In genomic region chr7:109562154-109562599, GRCm38 (mm10) we compare ENCODE assay signal across 13 mouse cellular contexts. TPM values are rescaled to one million over a fixed set of nuclear protein-coding genes. Genes with fewer than 3 reads are reported as not detected.
A peak's percentile ranks its signal among the peaks of the same experiment; 100 is the strongest.
DNase-seq lines count a peak whose midpoint lies in the region; ATAC-seq lines count a peak whose summit lies in the region.
"Had no signal": no experiment of that assay in that cellular context is flagged by ENCODE, and none has a peak within 500 bp of the region (broad histone marks: within the 10 kb centered on the region; RNA-seq: fewer than 3 reads in every experiment).

No protein-coding gene starts in this region.

- ATAC-seq in heart, embryonic 14.5 days (ENCODE audit: insufficient number of reproducible peaks, insufficient read depth, low FRiP score, low read depth), result no peak
- ATAC-seq in lung, embryonic 16.5 days (ENCODE audit: low read depth), result no peak
- no peak; the same call in 1 of the 2 replicates for ATAC-seq in intestine, embryonic 15.5 days
- ATAC-seq: CD4-positive, CD25-positive, alpha-beta regulatory T cell, adult 4 months had no signal

- no peak overlapping the region; the same call in 1 of the 2 replicates for H3K9ac ChIP-seq in heart, embryonic 14.5 days (ENCODE audit: low read length)
- H3K9ac ChIP-seq in lung, embryonic 16.5 days (ENCODE audit: low read length), result peak overlapping the region; percentile 5; the same call in 1 of the 2 replicates
- H3K9ac ChIP-seq in intestine, embryonic 15.5 days, result no peak overlapping the region
- H3K9ac ChIP-seq: limb, embryonic 12.5 days had no signal

- 31% methylated on average over 4 of the region's 4 CpGs for WGBS in heart, embryonic 14.5 days
- 9% methylated on average over 4 of the region's 4 CpGs for WGBS in lung, embryonic 16.5 days
- WGBS in intestine, embryonic 15.5 days, result 17% methylated on average over 4 of the region's 4 CpGs

- H3K4me2 ChIP-seq in heart, embryonic 14.5 days (ENCODE audit: low read length), result peak overlapping the region; percentile 28
- H3K4me2 ChIP-seq in lung, embryonic 16.5 days (ENCODE audit: low read depth, low read length), result peak overlapping the region; percentile 26
- H3K4me2 ChIP-seq in intestine, embryonic 15.5 days (replicated peaks), result peak overlapping the region; percentile 27; the same call in 1 of the 2 replicates
- H3K4me2 ChIP-seq: limb, embryonic 12.5 days had no signal

- H3K9me3 ChIP-seq in heart, embryonic 14.5 days (ENCODE audit: control insufficient read depth, low read length), result peaks cover 2% of the 10 kb centered on the region; the same call in 1 of the 2 replicates
- H3K9me3 ChIP-seq in lung, embryonic 16.5 days (ENCODE audit: control insufficient read depth, low read length), result no peaks in the 10 kb centered on the region
- no peaks in the 10 kb centered on the region for H3K9me3 ChIP-seq in intestine, embryonic 15.5 days
- H3K9me3 ChIP-seq: limb, embryonic 12.5 days had no signal

- H3K4me1 ChIP-seq in heart, embryonic 14.5 days (ENCODE audit: control insufficient read depth in 2 of 2, insufficient read depth in 2 of 2, low read length in 2 of 2), result peaks cover 31 to 52% of the 10 kb centered on the region in 2 experiments
- H3K4me1 ChIP-seq in lung, embryonic 16.5 days (replicated peaks; ENCODE audit: control insufficient read depth, insufficient read depth, low read length), result peaks cover 46% of the 10 kb centered on the region
- peaks cover 26% of the 10 kb centered on the region for H3K4me1 ChIP-seq in intestine, embryonic 15.5 days (replicated peaks)

- H3K27ac ChIP-seq in heart, embryonic 14.5 days (replicated peaks in 1 of 2; ENCODE audit: control insufficient read depth in 1 of 2, insufficient read depth in 1 of 2, low read depth in 2 of 2, low read length in 2 of 2), result peak overlapping the region; percentile 51 to 61; a peak in 3 of 4 replicates
- peak overlapping the region; percentile 90 for H3K27ac ChIP-seq in lung, embryonic 16.5 days (ENCODE audit: low read length)
- H3K27ac ChIP-seq in intestine, embryonic 15.5 days, result peak overlapping the region; percentile 54
- H3K27ac ChIP-seq: limb, embryonic 12.5 days had no signal

- H3K4me3 ChIP-seq in heart, embryonic 14.5 days (ENCODE audit: control insufficient read depth in 1 of 2, insufficient read depth in 1 of 2, low read depth in 1 of 2, low read length in 2 of 2), result no peak overlapping the region
- no peak overlapping the region for H3K4me3 ChIP-seq in lung, embryonic 16.5 days (ENCODE audit: low read length)
- no peak overlapping the region for H3K4me3 ChIP-seq in intestine, embryonic 15.5 days (replicated peaks)
- H3K4me3 ChIP-seq: limb, embryonic 12.5 days had no signal

- no peaks in the 10 kb centered on the region for H3K27me3 ChIP-seq in heart, embryonic 14.5 days (ENCODE audit: control insufficient read depth, insufficient read depth, low read length)
- no peaks in the 10 kb centered on the region for H3K27me3 ChIP-seq in lung, embryonic 16.5 days (ENCODE audit: control insufficient read depth, insufficient read depth, low read depth, low read length)
- no peaks in the 10 kb centered on the region for H3K27me3 ChIP-seq in intestine, embryonic 15.5 days (replicated peaks)
- H3K27me3 ChIP-seq in splenic B cell, adult 2 months (ENCODE audit: control insufficient read depth, insufficient read depth, low read length, poor library complexity, severe bottlenecking), result no peaks in the 10 kb centered on the region
- H3K27me3 ChIP-seq: limb, embryonic 12.5 days had no signal

- DNase-seq in heart, adult 11 months, result no peak
- no peak for DNase-seq in lung, postnatal 36 days
- peak; percentile 26 for DNase-seq in splenic B cell, adult 2 months (ENCODE audit: low read depth, low spot score)
- DNase-seq in urinary bladder, postnatal 25 days (ENCODE audit: low spot score), result no peak
- DNase-seq in left cerebral cortex, adult 8-10 months (ENCODE audit: low spot score in 2 of 2), result no peak
- DNase-seq: embryo, embryonic 11 days; right cerebral cortex, adult 18-20 months; thymus, adult 18-20 months had no signal

- peaks cover 5% of the 10 kb centered on the region; the same call in 1 of the 2 replicates for H3K36me3 ChIP-seq in heart, embryonic 14.5 days (ENCODE audit: control insufficient read depth, insufficient read depth, low read length)
- H3K36me3 ChIP-seq in lung, embryonic 16.5 days (ENCODE audit: control insufficient read depth, insufficient read depth, low read length), result no peaks in the 10 kb centered on the region
- H3K36me3 ChIP-seq in intestine, embryonic 15.5 days, result 0 out of 2 replicates have a peak, but pooled peaks cover 2% of the 10 kb centered on the region
- no peaks in the 10 kb centered on the region for H3K36me3 ChIP-seq in splenic B cell, adult 2 months (ENCODE audit: control insufficient read depth, insufficient read depth, low read length, poor library complexity, severe bottlenecking)

RNA-seq across cellular contexts. Expression of gene Rpl27a, which starts 43.2 kb away (rescaled TPM):
- polyA plus RNA-seq in heart, embryonic 14.5 days (2014; fragmentation: Nextera tagmentation; extraction: Ambion mirVana), result 82.8 and 86.9 TPM in 2 replicates
- polyA plus RNA-seq in lung, embryonic 16.5 days (2015; fragmentation: Nextera tagmentation; extraction: Ambion mirVana), result 126 and 134 TPM in 2 replicates
- polyA plus RNA-seq in intestine, embryonic 15.5 days (2015; fragmentation: Nextera tagmentation; extraction: Ambion mirVana), result 138 and 145 TPM in 2 replicates
- 100 to 1,000 TPM; 143 to 153 (median 150) TPM for total RNA-seq in left cerebral cortex, adult 8-10 months (2022)

RNA-seq across cellular contexts. Expression of gene Trim66, which starts 54.2 kb away (rescaled TPM):
- polyA plus RNA-seq in heart, embryonic 14.5 days (2014; fragmentation: Nextera tagmentation; extraction: Ambion mirVana), result 0.11 and 0.13 TPM in 2 replicates
- polyA plus RNA-seq in lung, embryonic 16.5 days (2015; fragmentation: Nextera tagmentation; extraction: Ambion mirVana), result 0.03 and 0.13 TPM in 2 replicates
- polyA plus RNA-seq in intestine, embryonic 15.5 days (2015; fragmentation: Nextera tagmentation; extraction: Ambion mirVana), result 0.01 TPM in 2 replicates
- 10 to 100 TPM; 19.9 to 22.3 (median 20.7) TPM for total RNA-seq in left cerebral cortex, adult 8-10 months (2022)
- polyA plus RNA-seq: CD4-positive, CD25-positive, alpha-beta regulatory T cell, adult 4 months had no signal
